Mouse (Mus musculus) left cerebral cortex, postnatal 25 days (tissue): ENCODE measurements at regions not wholly inside any gene's neighbourhood (a gene's known extent, or its start where the extent isn't known, plus 50 kb on each side); places are given as distances from the start of the nearest gene placed in this dataset.
"Not testable (repeated sequence)": the region's sequence is repeated elsewhere in the genome, so short reads cannot be mapped to it uniquely, and the experiment has no call there.

Experiments
- DNase-seq, 2 experiments: peaks; one replicate each; pipeline ENCODE4 v3.0.0; 2022; ENCODE audit warnings: low spot score in 2 of 2, mixed read lengths in 1 of 2
- intact Hi-C: fragments of 180-260 bp; cut with DNase I; formaldehyde crosslinking; loops from one replicate; pipeline ENCODE4 v1.15.1; 2025

- no peak for DNase-seq
- intact Hi-C loops: no loop called here
These were observed 57.6 kb upstream of the Lekr1 start for GRCm38 (mm10) chr3:65608385-65608784.

GRCm38 (mm10) chr3:65611712-65612111 lies 54.3 kb upstream of the Lekr1 start:
- DNase-seq: no peak
- intact Hi-C loops: loop anchor here (5.0 kb wide), 1 partner anchor 46 kb away; no protein-coding TSS in a partner anchor

- intact Hi-C loops: loop anchor here (5.0 kb wide), 1 partner anchor 45 kb away; no protein-coding TSS in a partner anchor
- peak in 1 of 2 experiments; percentile 65 for DNase-seq
These were observed 53.6 kb upstream of the Lekr1 start for GRCm38 (mm10) chr3:65612387-65612786.

- intact Hi-C loops: loop anchor here (5.0 kb wide), 1 partner anchor 44 kb away; no protein-coding TSS in a partner anchor
These were observed 53.1 kb upstream of the Lekr1 start for GRCm38 (mm10) chr3:65612968-65613367.

GRCm38 (mm10) chr3:65614901-65615300 lies 51.1 kb upstream of the Lekr1 start:
- DNase-seq: not testable (repeated sequence)
- intact Hi-C loops: loop anchor here (5.0 kb wide), 1 partner anchor 42 kb away; no protein-coding TSS in a partner anchor

More at GRCm38 (mm10) chr3:65612968-65613367, 53.1 kb upstream of the Lekr1 start:
- no peak for DNase-seq
